Mouse (Mus musculus) olfactory bulb, adult 2 months (tissue): ENCODE results near the gene Fdx1l. TPM values are rescaled to one million over a fixed set of nuclear protein-coding genes. Genes with fewer than 3 reads are reported as not detected.
A peak's percentile ranks its signal among the peaks of the same experiment; 100 is the strongest.

Experiments
- H3K27ac ChIP-seq: fragments of 200-500 bp; 2 replicates; pipeline ENCODE4 v1.5.1; 2012; ENCODE audit warnings: low read depth, low read length; ENCODE audit not compliant: insufficient read depth
- H3K4me1 ChIP-seq: fragments of 200-500 bp; 2 replicates; pipeline ENCODE4 v1.6.1; 2012; ENCODE audit warnings: low read length; ENCODE audit not compliant: control insufficient read depth, insufficient read depth
- H3K4me3 ChIP-seq: fragments of 200-500 bp; 2 replicates; pipeline ENCODE4 v1.5.1; 2012; ENCODE audit warnings: mild to moderate bottlenecking, low read depth, low read length, moderate library complexity; ENCODE audit not compliant: insufficient read depth
- CTCF ChIP-seq: fragments of 200-500 bp; IDR thresholded peaks from 2 replicates; pipeline ENCODE4 v1.5.1; 2012; ENCODE audit warnings: low read depth, mild to moderate bottlenecking, low read length, moderate library complexity; ENCODE audit not compliant: insufficient read depth
- POLR2A ChIP-seq: fragments of 200-500 bp; IDR thresholded peaks from 2 replicates; pipeline ENCODE4 v1.6.1; 2012; ENCODE audit warnings: mild to moderate bottlenecking, low read depth, low read length, moderate library complexity; ENCODE audit not compliant: insufficient read depth
- WGBS: fragments of 180-500 bp; shearing (Covaris S2); methylation state at CpG from one replicate; pipeline ENCODE4 v1.1.7; 2018; 5-methylcytosine and 5-hydroxymethylcytosine counted together
- polyA plus RNA-seq: library from polyadenylated mRNA; stranded (reverse); fragments of >200 nt; gene quantifications from 2 replicates; pipeline ENCODE4 v1.2.4, GENCODE M21; 2012; ENCODE audit warnings: low replicate concordance; ENCODE audit not compliant: missing spikeins, insufficient read depth, insufficient read length

Fdx1l gene
- polyA plus RNA-seq, 1 experiment = not detected

- TF ChIP-seq CTCF = no peak
- TF ChIP-seq POLR2A = no peak
- Histone ChIP-seq H3K4me3 (peak overlapping the region; percentile 59), H3K4me1 (peaks cover 63% of the 10 kb centered on the region), H3K27ac (peak overlapping the region; percentile 93)
- 2% methylated on average over 7 of the region's 7 CpGs for WGBS
Measured at GRCm38 (mm10) chr9:21032491-21032890, 40.9 kb downstream of the Fdx1l start.

- Histone ChIP-seq H3K4me1 (peaks cover 63% of the 10 kb centered on the region), H3K27ac (peak within 1 kb of the TSS; percentile 93), H3K4me3 (peak within 1 kb of the TSS; percentile 59)
- under 1% methylated on average over 35 of the region's 35 CpGs for WGBS
- TF ChIP-seq POLR2A (peak; percentile 46; the same call in 1 of the 2 replicates), CTCF (0 out of 2 replicates have a peak, but pooled peaks have one; percentile 7)
Measured at GRCm38 (mm10) chr9:21031896-21032351, 41.5 kb downstream of the Fdx1l start, which contains the start of gene Icam5. Gene Icam5 (plus strand): TSS chr9:21032073.

- H3K4me3 ChIP-seq = peak overlapping the region; percentile 59
- TF ChIP-seq CTCF (no peak), POLR2A (peak; percentile 45; the same call in 1 of the 2 replicates)
- peaks cover 59% of the 10 kb centered on the region for H3K4me1 ChIP-seq
- peak overlapping the region; percentile 93 for H3K27ac ChIP-seq
- WGBS = under 1% methylated on average over 36 of the region's 36 CpGs
Measured at GRCm38 (mm10) chr9:21031251-21031895, 42.0 kb downstream of the Fdx1l start.

- H3K27ac ChIP-seq = peak overlapping the region; percentile 93
- under 1% methylated on average over 13 of the region's 13 CpGs for WGBS
- H3K4me1 ChIP-seq = peaks cover 54% of the 10 kb centered on the region
- TF ChIP-seq CTCF (no peak), POLR2A (no peak)
- peak overlapping the region; percentile 59 for H3K4me3 ChIP-seq
Measured at GRCm38 (mm10) chr9:21030781-21031250, 42.6 kb downstream of the Fdx1l start.

- peak overlapping the region; percentile 25; the same call in 1 of the 2 replicates for H3K27ac ChIP-seq
- TF ChIP-seq POLR2A (no peak), CTCF (no peak)
Measured at GRCm38 (mm10) chr9:21030055-21030600, 43.3 kb downstream of the Fdx1l start.

GRCm38 (mm10) chr9:21029291-21030054 lies 43.9 kb downstream of the Fdx1l start, which contains the start of gene Icam4:
Gene Icam4 (plus strand): TSS chr9:21029373.
- Histone ChIP-seq H3K4me1 (peaks cover 42% of the 10 kb centered on the region), H3K27ac (peak within 1 kb of the TSS; percentile 25; the same call in 1 of the 2 replicates), H3K4me3 (peak within 1 kb of the TSS; percentile 43)
- 4% methylated on average over 37 of the region's 37 CpGs for WGBS
- TF ChIP-seq POLR2A (no peak), CTCF (peak; percentile 75; the same call in 1 of the 2 replicates)

More at GRCm38 (mm10) chr9:21030055-21030600, 43.3 kb downstream of the Fdx1l start:
- WGBS = 28% methylated on average over 22 of the region's 22 CpGs
- peaks cover 49% of the 10 kb centered on the region for H3K4me1 ChIP-seq
- H3K4me3 ChIP-seq = peak overlapping the region; percentile 43

- H3K27ac ChIP-seq = no peak overlapping the region
- H3K4me1 ChIP-seq = peaks cover 40% of the 10 kb centered on the region
- H3K4me3 ChIP-seq = no peak overlapping the region
- WGBS = 77% methylated on average over 6 of the region's 6 CpGs
- TF ChIP-seq CTCF (no peak), POLR2A (no peak)
Measured at GRCm38 (mm10) chr9:21028560-21029110, 44.8 kb downstream of the Fdx1l start.

- H3K4me3 ChIP-seq = no peak overlapping the region
- H3K27ac ChIP-seq = no peak overlapping the region
- WGBS = 49% methylated on average over 8 of the region's 8 CpGs
- H3K4me1 ChIP-seq = peaks cover 32% of the 10 kb centered on the region
- TF ChIP-seq POLR2A (no peak), CTCF (no peak)
Measured at GRCm38 (mm10) chr9:21027774-21028290, 45.6 kb downstream of the Fdx1l start.
